Mouse (Mus musculus): Measurements from ENCODE around the gene Nfyc.

Gene Nfyc

GRCm38 (mm10) chr4:120747941-120748866 is 83.2 kb downstream of the Nfyc start, which contains the start of gene Kcnq4:
TSS of gene Kcnq4 (minus strand) at chr4:120748612.
- DNase-seq = no peak

GRCm38 (mm10) chr4:120747243-120747792 is 84.1 kb downstream of the Nfyc start:
- peak; percentile 37 to 55 for DNase-seq

GRCm38 (mm10) chr4:120746552-120747150 is 84.7 kb downstream of the Nfyc start:
- DNase-seq = peak; percentile 48 to 49

- peak in 1 of 2 experiments; percentile 29 for DNase-seq
These were observed 85.4 kb downstream of the Nfyc start for GRCm38 (mm10) chr4:120745731-120746551.

- peak in 1 of 2 experiments; percentile 46 for DNase-seq
These were observed 87.7 kb downstream of the Nfyc start for GRCm38 (mm10) chr4:120743636-120744035.

GRCm38 (mm10) chr4:120741303-120741702 is 90.1 kb downstream of the Nfyc start:
- DNase-seq = no peak

- no peak for DNase-seq
These were observed 97.3 kb downstream of the Nfyc start for GRCm38 (mm10) chr4:120734012-120734622.

GRCm38 (mm10) chr4:120732737-120733136 is 98.6 kb downstream of the Nfyc start:
- DNase-seq = no peak

GRCm38 (mm10) chr4:120731030-120731644 is 100.2 kb downstream of the Nfyc start:
- DNase-seq = peak; percentile 87 to 90

- DNase-seq = no peak
These were observed 100.8 kb downstream of the Nfyc start for GRCm38 (mm10) chr4:120730574-120730973.

GRCm38 (mm10) chr4:120730146-120730545 is 101.2 kb downstream of the Nfyc start:
- DNase-seq = peak in 1 of 2 experiments; percentile 48

- no peak for DNase-seq
These were observed 101.9 kb downstream of the Nfyc start for GRCm38 (mm10) chr4:120729441-120729840.

- no peak for DNase-seq
These were observed 103.5 kb downstream of the Nfyc start for GRCm38 (mm10) chr4:120727842-120728241.

GRCm38 (mm10) chr4:120726174-120726573 is 105.2 kb downstream of the Nfyc start:
- peak in 1 of 2 experiments; percentile 26 for DNase-seq

GRCm38 (mm10) chr4:120725516-120726090 is 105.8 kb downstream of the Nfyc start:
- no peak for DNase-seq

GRCm38 (mm10) chr4:120721574-120721973 is 109.8 kb downstream of the Nfyc start:
- DNase-seq = no peak

GRCm38 (mm10) chr4:120719152-120719551 is 112.2 kb downstream of the Nfyc start:
- DNase-seq = peak in 1 of 2 experiments; percentile 26

- peak in 1 of 2 experiments; percentile 38 for DNase-seq
These were observed 113.8 kb downstream of the Nfyc start for GRCm38 (mm10) chr4:120717591-120717990.

- DNase-seq = no peak
These were observed 114.6 kb downstream of the Nfyc start for GRCm38 (mm10) chr4:120716765-120717164.

- DNase-seq = peak; percentile 75 to 79
These were observed 115.2 kb downstream of the Nfyc start for GRCm38 (mm10) chr4:120716141-120716571.

GRCm38 (mm10) chr4:120713856-120714497 is 117.4 kb downstream of the Nfyc start:
- no peak for DNase-seq

Measured in kidney, postnatal 4 days (tissue).